Mouse (Mus musculus) megakaryocyte, adult 5-6 weeks (primary cell): ENCODE measurements around the gene Kxd1. TPM values are rescaled to one million over a fixed set of nuclear protein-coding genes. Genes with fewer than 3 reads are reported as not detected.
"Not testable (repeated sequence)": the region's sequence is repeated elsewhere in the genome, so short reads cannot be mapped to it uniquely, and the experiment has no call there.

ENCODE experiments used
- ATAC-seq: 2 replicates; pipeline ENCODE4 v1.8.0; 2016; ENCODE audit warnings: mild to moderate bottlenecking, inconsistent platforms; ENCODE audit not compliant: poor library complexity, severe bottlenecking
- total RNA-seq, 2 experiments: library from RNA; stranded (forward) in 1 of 2; stranded (reverse) in 1 of 2; fragments of 153-499, 151-499 nt in 1 of 2; fragments of 221-1000, 200-1000 nt in 1 of 2; gene quantifications; 2 replicates each; pipeline versions ENCODE4 v1.2.3 to v1.2.4; 2015 to 2017

Gene Kxd1
- total RNA-seq, 2 experiments from 2014 or later = 71.4 to 88.7 TPM

DNA sequence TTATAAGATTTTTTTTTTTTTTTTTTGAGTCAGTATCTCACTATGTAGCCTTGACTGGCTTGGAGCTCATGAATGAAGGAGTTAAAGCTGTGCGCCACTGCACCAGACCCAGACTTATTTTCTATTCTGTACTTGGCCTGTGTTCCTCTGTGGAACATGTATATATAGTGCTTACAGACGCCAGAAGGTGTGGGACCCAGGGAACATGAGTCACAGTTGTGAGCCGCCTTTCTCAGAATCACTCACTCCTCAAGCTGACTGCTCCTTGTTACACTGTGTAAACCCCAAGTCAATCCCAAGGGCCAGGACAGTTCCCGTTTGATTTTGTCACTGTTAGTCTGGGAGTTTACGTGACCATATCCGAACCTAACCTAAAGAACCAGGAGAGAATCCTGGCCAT lies 8.7 kb downstream of the Kxd1 start:
- ATAC-seq = no peak

DNA sequence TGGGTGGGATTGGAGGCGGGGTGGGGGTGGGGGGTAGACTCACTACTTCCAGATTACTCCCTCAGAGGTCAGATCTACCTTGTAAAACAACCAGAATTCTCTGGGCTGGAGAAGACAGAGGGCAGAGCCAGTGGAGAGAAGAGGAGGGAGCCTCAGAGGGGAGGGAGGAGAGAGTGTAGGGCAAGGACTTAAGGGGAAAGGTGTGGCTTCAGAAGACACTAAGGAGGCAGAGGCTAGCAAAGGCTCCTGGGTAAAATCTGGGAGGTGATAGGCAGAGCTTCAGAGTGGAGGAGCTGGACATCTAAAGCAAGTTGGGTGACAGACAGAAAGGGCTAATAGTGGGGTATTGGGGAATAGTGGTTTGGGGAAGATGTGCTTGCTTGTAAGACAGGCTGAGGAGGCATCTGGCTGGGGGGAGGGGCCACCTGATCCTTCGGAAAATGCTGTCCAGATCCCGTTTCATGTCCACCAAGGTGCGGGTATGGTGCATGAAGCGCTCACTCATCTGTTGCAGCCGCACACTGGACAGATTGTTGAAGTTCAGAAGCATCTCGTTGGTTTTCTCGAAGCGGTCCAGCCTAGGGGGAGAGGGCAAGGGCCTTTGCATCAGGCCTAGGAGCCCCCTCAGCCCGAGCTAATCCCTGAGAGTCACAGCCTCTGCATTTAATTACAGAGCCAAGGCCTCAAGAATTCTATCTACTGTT lies 9.7 kb downstream of the Kxd1 start:
- ATAC-seq = no peak

DNA sequence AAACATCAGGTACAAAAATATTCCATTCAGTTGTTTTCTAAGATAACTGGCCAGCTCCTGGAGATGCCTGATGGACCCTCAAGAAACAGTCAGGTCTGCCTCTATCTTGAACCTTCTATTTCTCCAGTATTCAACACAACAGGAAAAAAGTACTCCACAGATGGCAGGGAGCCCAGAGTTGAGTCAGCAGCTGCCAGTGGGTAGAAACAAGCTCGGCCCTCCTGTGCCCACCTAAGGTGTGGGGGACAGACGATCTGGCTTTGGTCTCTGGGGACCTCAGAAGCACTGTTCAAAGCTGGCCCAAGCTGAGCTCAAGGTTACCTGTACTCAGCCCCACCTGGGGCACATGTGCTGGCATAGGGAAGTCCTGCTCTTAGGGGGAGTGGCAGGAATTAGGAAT lies 14.3 kb downstream of the Kxd1 start:
- ATAC-seq = no peak

DNA sequence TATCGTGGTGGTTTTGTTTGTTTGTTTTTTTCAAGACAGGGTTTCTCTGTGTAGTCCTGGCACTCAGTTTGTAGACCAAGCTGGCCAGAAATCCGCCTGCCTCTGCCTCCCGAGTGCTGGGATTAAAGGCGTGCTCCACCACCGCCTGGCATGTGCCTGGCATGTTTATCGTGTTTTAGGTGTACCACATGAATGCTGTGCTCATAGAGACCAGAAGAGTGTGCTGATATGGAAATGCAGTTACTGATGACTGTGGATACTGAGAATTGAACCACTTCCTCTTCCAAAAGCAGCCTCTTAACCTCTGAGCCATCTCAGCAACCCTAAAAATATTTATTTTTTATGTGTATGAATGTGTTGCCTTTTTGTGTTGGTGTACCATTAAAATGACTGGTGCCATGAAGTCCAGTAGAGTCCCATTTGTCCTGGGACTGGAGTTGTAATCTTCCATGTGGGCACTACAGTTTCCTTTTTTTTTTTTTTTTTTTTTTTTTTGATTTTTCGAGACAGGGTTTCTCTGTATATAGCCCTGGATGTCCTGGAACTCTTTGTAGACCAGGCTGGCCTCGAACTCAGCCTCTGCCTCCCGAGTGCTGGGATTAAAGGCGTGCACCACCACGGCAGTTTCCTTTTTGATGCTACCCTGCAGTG lies 15.4 kb downstream of the Kxd1 start:
- ATAC-seq = no peak

DNA sequence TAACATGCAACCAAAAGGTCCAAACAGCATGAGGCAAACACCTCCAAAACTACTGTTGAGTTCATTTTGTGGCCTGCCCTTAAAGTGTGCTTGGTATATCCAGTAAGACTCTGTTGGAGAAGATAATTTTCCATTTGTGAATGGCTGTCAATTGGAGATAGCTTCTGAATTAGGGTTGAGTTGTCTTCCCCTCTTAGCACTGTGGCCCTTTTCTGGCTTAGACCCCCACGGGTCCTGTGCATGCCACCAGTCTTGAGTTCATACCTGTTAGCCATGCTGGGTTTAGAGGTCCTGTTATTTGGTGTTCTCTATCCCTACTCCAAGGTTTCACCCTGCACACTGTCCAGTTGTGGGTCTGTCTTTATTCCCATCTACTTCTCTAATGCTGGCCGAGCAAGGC lies 16.0 kb downstream of the Kxd1 start:
- no peak for ATAC-seq

DNA sequence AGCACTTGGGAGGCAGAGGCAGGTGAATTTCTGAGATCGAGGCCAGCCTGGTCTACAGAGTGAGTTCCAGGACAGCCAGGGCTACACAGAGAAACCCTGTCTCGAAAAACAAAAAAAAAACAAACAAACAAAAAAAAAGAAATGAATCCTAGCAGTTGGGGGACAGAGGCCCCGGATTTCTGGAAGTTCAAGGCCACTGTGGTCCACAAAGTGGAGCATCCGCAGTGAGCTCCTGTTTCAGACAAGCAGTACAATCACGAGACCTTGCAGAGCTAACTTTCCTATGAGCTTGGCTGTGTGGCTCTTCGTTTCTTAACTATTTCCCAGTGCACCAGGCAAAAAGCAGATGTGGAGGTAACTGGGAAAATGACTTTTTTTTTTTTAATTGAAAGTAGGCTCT lies 16.6 kb downstream of the Kxd1 start:
- ATAC-seq = not testable (repeated sequence)

DNA sequence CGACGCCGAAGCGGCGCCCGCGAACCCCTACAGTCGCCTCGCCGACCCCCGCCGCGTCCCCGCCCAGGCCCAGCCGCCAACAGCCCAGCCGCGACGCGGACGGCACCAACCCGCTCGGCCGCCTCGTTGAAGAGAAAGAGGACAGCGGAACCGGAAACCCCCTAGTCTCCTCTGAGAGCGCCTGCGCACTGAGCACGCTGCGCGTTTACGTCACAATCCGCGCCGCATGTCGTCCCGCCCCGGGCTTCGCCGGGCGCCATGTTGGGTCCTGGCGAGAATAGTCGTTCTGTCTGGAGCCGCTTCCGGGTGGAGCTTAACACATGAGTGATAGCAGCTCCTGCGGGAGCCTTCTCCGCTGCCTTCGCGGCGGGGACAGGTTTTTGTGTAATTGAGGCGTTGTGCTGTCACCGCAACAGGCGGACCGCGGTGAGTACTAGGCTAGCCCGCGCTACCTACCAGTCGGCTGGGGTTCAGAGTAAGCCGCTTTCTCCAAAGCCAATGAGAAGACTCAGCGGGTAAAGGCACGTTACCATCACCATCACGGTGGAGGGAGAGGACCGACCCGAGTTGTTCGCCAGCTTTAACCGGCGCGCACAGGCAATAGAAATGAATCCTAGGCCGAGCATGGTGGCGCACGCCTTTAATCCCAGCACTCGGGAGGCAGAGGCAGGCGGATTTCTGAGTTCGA lies 17.4 kb downstream of the Kxd1 start, which contains the start of gene Uba52:
TSS of gene Uba52 (minus strand) at position 574 of the 688 bp plus-strand sequence.
- peak; percentile 82 for ATAC-seq

DNA sequence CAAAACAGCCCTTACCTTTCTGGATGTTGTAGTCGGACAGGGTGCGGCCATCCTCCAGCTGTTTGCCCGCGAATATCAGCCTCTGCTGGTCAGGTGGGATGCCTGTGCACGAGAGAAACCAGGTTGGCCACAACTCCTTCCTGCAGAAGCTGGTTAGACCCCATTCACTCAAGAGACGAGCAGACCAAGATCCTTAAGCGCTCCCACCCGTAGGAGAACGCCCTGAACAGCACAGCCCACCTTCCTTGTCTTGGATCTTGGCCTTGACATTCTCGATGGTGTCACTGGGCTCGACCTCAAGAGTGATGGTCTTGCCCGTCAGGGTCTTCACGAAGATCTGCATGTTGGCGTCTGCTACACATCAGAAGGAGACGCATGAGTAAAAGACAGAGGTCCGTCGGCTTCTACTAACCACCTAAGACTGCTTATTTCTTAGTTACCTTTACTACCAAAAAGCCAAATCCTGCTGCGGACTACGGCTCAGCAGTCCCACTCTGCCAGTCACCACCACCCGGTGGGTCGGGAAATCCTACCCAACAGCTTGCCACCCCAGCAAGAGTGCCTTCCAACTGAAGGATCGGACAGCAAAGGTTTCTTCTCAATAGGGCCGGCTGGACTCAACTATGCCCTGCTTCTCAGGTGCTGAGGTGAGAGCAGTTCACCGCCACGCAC lies 18.3 kb downstream of the Kxd1 start:
- ATAC-seq = no peak

DNA sequence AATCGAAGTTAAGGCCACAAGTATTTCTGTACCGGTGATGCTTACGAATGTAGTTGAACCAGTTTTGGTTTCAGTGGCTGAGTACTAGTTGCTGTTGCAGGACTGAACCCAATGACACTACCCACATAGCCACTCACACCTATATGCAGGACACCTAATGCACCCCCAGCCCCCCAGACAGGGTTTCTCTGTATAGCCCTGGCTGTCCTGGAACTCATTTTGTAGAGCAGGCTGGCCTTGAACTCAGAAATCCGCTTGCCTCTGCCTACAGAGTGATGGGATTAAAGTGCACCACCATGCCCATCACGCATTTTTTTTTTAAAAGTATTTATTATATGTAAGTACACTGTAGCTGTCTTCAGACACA lies 20.7 kb downstream of the Kxd1 start:
- no peak for ATAC-seq

DNA sequence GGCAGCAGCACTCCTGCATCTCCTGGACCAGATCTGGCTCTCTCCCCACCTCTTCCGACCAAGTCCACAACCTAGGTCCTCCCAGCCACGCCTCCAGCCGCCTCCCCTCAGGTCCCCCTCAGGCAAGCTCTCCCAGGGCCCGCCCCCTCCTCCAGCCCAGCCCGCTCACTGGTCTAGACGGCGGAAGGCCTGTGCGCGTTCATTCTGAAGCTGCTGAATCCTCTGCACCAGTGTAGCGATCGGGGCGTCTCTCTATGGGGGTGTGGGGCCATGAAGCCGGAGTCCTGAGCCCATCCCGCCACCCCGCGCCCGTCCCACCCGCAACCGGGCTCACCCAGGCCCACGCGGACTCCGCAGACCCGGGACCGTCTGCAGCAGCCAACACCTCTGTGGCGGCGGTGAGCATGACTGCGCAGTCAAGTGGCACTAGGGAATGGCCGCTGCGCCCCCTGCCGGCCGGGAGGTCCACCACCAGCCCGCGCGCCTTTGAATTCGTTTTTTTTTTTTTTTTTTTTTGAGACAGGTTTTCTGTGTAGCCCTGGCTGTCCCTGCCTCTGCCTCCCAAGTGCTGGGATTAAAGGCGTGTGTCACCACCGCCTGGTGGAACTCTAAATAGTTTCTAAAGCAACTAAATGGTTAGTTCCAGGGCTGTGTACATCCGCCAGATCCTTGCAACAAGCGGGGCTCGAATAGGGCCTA lies 21.3 kb downstream of the Kxd1 start, which contains the start of gene Rex1bd:
TSS of gene Rex1bd (minus strand) at position 425 of the 699 bp plus-strand sequence.
- peak; percentile 64 for ATAC-seq

DNA sequence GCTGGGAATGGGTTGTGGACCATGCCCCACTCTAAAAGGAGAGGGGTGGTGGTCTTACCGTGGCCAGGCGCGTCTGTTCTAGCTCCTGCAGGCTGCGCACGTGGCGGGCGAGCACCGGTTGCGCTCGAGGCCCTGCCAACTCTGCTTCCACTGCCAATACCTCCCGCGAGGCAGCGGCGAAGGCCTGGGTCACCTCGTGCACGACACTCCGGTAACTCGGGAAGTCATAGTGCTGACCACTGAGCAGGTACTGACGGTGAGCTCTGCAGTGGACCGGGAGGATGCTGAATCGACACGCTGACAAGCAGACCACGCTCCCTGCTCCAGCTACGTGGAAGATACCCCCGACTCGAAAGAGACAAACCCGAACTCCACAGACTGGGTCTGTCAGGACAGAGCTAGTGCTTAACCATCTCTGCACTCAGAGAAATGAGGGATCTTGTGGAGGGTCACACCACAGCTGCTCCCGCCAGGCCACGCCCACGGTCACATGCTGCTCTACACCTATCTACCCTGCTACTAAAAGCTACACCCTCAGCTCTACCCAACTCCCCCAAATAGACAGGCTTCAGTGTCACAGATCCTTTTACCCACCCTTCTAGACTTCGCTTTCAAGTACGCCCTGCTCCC lies 21.9 kb downstream of the Kxd1 start:
- ATAC-seq = 0 out of 2 replicates have a peak, but pooled peaks have one; percentile 0

DNA sequence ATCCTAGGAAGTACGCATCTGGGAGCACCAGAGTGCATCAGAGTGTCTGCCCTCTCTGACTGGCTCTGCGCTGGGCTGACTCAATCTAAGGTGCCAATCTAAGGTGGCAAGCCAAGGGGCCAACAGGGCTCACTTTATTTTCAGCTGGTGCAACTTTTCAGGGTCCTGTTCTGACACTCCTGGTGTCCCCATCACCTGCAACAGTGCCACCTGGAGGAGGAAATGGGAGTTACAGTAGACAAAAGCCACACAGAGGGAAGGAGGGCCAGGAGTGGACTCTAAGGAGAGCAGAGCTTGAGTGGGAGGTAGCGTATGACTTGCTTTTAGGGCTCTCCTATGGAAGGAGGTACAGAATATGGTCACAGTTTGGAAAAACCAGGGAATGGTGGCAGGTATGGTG lies 22.9 kb downstream of the Kxd1 start:
- ATAC-seq = peak; percentile 38

DNA sequence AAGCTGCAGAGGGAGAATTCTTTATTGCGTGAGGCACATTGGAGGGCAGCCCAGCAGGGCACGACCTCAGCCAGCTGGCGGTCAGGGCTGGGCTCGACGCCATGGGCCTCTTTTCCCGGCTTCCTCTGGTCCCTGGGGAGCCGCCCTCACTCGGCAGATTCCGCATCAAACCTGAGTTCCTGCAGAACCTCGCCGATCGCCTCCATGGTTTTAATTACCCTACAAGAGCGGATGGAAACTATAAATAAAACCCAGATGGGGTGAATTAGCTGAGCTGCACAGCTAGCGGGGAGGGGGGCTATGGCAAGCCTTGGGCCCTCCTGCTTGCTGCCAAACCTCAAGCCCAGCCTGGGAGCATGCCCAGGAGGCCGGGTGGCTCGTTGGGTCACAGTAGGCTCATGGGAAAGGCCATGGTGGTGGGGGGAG lies 23.5 kb downstream of the Kxd1 start:
- ATAC-seq = no peak

DNA sequence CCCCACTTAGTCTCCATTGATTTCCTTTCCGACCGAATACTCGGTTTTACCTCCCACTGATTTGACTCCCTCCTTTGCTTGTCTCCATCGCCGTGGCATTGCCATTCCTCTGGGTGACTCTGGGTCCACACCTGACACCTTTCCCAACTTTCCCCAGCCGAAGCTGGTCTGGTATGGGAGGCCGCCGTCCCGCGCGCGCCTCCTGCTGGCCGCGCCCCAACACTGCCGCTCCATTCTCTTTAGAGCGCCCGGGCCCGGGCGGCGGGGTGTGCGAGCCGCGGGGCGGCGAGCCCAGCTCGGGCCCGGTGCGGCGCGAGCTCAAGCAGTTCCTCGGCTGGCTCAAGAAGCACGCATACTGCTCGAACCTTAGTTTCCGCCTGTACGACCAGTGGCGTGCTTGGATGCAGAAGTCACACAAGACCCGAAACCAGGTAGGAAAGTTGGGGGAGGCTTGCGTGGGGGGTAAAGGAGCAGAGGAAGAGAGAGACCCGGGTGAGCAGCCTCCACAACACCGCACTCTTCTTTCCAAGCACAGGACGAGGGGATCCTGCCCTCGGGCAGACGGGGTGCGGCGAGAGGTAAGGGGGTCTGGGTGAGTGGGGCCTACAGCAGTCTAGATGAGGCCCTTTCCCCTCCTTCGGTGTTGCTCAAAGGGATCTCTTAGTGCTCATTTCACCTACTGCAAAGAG lies 24.6 kb downstream of the Kxd1 start:
- peak; percentile 52 for ATAC-seq

DNA sequence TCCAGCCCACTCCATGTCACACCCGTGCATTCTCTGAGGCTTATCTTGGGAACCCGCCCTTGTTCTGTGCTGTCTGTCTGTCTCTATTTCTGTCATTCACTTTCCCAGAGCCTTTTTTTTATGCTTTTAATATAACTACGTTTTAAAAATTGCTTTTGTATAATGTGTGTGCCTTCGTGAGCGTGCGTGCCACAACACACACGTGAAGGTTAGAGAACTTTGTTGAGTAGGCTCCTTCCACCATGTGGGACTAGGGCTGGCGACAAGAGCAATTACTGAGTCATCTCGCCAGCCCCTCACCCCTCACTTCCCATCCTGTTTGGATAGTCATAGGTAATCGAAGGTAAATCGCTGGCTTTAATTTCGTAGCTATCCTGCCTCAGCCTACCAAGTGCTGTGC lies 25.2 kb downstream of the Kxd1 start:
- ATAC-seq = no peak

DNA sequence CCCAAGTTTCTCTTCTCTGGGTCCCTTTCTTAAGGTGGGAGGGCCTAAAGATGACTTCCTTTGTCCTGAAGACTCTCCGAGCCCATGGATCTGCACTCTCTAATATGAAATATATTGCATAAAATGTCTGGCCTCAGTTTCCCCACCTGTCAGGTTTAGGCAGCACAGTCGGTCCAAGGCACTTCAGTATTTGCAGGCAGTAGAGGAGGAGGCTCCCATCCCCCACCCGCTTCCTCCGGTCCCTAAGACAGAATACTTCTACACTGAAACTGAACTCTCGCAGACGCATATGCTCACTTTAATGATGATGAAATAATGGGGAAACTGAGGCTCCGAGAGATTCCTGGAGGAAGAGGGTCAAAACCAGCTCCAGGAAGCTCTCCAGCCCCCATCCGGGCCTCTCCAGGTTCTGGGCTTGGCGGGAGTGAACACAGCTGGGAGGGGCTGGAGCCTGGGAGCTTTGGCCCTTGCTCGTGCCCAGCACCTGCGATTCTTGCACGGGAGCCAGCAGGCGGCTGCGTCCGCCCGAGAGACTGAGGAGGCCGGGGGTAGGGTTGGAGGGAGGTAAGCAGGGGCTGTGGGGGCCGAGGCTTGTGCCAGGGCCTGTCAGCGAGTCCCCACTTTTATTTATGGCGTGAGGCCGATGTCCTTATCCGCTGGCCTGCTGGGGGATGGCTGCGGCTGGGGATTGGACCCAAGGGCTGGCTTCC lies 25.8 kb downstream of the Kxd1 start:
- ATAC-seq = no peak

DNA sequence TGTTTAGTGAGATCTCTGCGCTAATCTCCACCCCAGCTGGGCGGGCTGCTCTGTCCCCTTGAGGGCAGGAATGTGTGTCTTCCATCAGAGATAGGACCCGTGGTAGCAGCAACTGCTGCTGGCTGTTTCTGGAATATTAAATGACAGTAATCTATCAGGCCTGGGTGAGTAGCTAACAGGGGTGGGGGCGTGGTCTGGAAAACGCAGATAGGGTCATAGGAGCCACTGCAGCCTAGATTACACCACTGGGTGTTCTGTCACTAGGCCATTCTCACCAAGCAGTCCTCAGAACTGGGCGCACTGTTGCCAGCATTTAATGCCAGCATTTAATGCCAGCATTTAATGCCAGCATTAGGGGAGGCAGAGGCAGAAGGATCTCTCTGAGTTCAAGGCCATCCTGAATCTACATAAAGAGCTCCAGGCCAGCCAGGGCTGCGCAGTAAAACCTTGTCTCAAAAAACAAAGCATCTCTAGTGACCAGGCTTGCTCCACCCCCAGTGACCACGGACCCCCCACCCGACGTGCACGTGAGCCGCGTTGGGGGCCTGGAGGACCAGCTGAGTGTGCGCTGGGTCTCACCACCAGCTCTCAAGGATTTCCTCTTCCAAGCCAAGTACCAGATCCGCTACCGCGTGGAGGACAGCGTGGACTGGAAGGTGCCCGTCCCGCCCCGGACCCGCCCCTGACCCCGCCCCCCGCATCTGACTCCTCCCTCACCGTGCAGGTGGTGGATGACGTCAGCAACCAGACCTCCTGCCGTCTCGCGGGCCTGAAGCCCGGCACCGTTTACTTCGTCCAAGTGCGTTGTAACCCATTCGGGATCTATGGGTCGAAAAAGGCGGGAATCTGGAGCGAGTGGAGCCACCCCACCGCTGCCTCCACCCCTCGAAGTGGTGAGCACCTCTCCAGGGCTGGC lies 27.1 kb downstream of the Kxd1 start:
- ATAC-seq = no peak

DNA sequence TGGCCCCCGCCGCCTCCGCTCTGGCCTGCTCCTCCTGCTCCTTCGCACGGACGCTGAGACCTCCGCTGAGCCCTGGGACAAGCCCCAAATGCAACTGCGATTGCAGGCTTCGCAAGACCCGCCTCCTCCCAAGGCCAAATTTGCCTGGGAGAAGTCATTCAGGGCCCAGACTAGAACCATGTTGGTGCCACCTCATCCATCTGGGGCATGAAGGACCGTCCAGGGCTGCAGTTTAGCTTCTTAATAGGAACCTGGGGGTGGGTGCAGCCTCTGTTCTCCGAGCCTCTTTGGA lies 32.0 kb downstream of the Kxd1 start:
- no peak for ATAC-seq
